Mouse (Mus musculus) G1E (cell line): ENCODE data around the gene Stab2.

ENCODE experiments used
- CTCF ChIP-seq: IDR thresholded peaks from 2 replicates; pipeline ENCODE4 v1.5.1; 2012; ENCODE audit warnings: low read depth, low read length, inconsistent platforms, mixed read lengths
- GATA1 ChIP-seq: IDR thresholded peaks from 2 replicates; pipeline ENCODE4 v1.6.1; 2012; ENCODE audit warnings: borderline replicate concordance, low read length, inconsistent platforms, mixed read lengths
- GATA2 ChIP-seq: IDR thresholded peaks from 2 replicates; pipeline ENCODE4 v1.6.1; 2012; ENCODE audit warnings: low read depth, low read length, inconsistent platforms, borderline replicate concordance
- POLR2AphosphoS5 ChIP-seq: IDR thresholded peaks from 2 replicates; pipeline ENCODE4 v1.6.1; 2012; ENCODE audit warnings: low read depth, low read length, inconsistent platforms; ENCODE audit not compliant: insufficient replicate concordance
- TAL1 ChIP-seq: conservative IDR thresholded peaks from 2 replicates; pipeline ENCODE4 v1.6.1; 2012; ENCODE audit warnings: low read depth, low read length, inconsistent platforms, mixed read lengths

- TF ChIP-seq GATA1 (no peak), CTCF (no peak), GATA2 (no peak), POLR2AphosphoS5 (no peak), TAL1 (no peak)
Observed at GRCm38 (mm10) chr10:86881448-86881847, 126.4 kb downstream of the Stab2 start.
